Mouse (Mus musculus): ENCODE results near the gene Il27.

Il27 gene

GRCm38 (mm10) chr7:126607064-126607463, 12.3 kb upstream of the Il27 start:
- peak; percentile 86 for DNase-seq (ENCODE audit: inconsistent ontology term)

- no peak for DNase-seq (ENCODE audit: inconsistent ontology term)
Observed at GRCm38 (mm10) chr7:126606611-126607010, 11.9 kb upstream of the Il27 start.

GRCm38 (mm10) chr7:126602650-126603049, 7.9 kb upstream of the Il27 start:
- no peak for DNase-seq (ENCODE audit: inconsistent ontology term)

GRCm38 (mm10) chr7:126601896-126602295, 7.2 kb upstream of the Il27 start:
- no peak for DNase-seq (ENCODE audit: inconsistent ontology term)

GRCm38 (mm10) chr7:126598919-126599318, 4.2 kb upstream of the Il27 start:
- no peak for DNase-seq (ENCODE audit: inconsistent ontology term)

GRCm38 (mm10) chr7:126596414-126596813, 1.7 kb upstream of the Il27 start:
- DNase-seq (ENCODE audit: inconsistent ontology term) = no peak

- no peak for DNase-seq (ENCODE audit: inconsistent ontology term)
Observed at GRCm38 (mm10) chr7:126595890-126596289, 1.1 kb upstream of the Il27 start.

- DNase-seq (ENCODE audit: inconsistent ontology term) = peak; percentile 88
Observed at GRCm38 (mm10) chr7:126587779-126588178, 7.0 kb downstream of the Il27 start.

GRCm38 (mm10) chr7:126586839-126587238, 7.9 kb downstream of the Il27 start:
- DNase-seq (ENCODE audit: inconsistent ontology term) = no peak

GRCm38 (mm10) chr7:126585717-126586116, 9.0 kb downstream of the Il27 start, which contains the start of gene Cln3:
Gene Cln3 (minus strand): TSS chr7:126585817.
- DNase-seq (ENCODE audit: inconsistent ontology term) = no peak

- no peak for DNase-seq (ENCODE audit: inconsistent ontology term)
Observed at GRCm38 (mm10) chr7:126584506-126584977, 10.2 kb downstream of the Il27 start, which contains the start of gene Apobr. Gene Apobr (plus strand): TSS chr7:126584942.

- peak; percentile 38 for DNase-seq (ENCODE audit: inconsistent ontology term)
Observed at GRCm38 (mm10) chr7:126583761-126584160, 11.0 kb downstream of the Il27 start.

- peak; percentile 92 for DNase-seq (ENCODE audit: inconsistent ontology term)
Observed at GRCm38 (mm10) chr7:126583251-126583709, 11.5 kb downstream of the Il27 start.

- peak; percentile 47 for DNase-seq (ENCODE audit: inconsistent ontology term)
Observed at GRCm38 (mm10) chr7:126582759-126583158, 12.0 kb downstream of the Il27 start.

- DNase-seq (ENCODE audit: inconsistent ontology term) = no peak
Observed at GRCm38 (mm10) chr7:126581661-126582060, 13.1 kb downstream of the Il27 start.

- peak; percentile 19 for DNase-seq (ENCODE audit: inconsistent ontology term)
Observed at GRCm38 (mm10) chr7:126579172-126579571, 15.6 kb downstream of the Il27 start.

- DNase-seq (ENCODE audit: inconsistent ontology term) = peak; percentile 19
Observed at GRCm38 (mm10) chr7:126576946-126577345, 17.8 kb downstream of the Il27 start.

- peak; percentile 89 for DNase-seq (ENCODE audit: inconsistent ontology term)
Observed at GRCm38 (mm10) chr7:126566094-126566765, 28.5 kb downstream of the Il27 start, which contains the start of gene Eif3c. Gene Eif3c (minus strand): TSS chr7:126566411.

- peak; percentile 66 for DNase-seq (ENCODE audit: inconsistent ontology term)
Observed at GRCm38 (mm10) chr7:126565693-126566092, 29.0 kb downstream of the Il27 start.

- DNase-seq (ENCODE audit: inconsistent ontology term) = no peak
Observed at GRCm38 (mm10) chr7:126556635-126557034, 38.1 kb downstream of the Il27 start.

- no peak for DNase-seq (ENCODE audit: inconsistent ontology term)
Observed at GRCm38 (mm10) chr7:126554796-126555195, 39.9 kb downstream of the Il27 start.

- no peak for DNase-seq (ENCODE audit: inconsistent ontology term)
Observed at GRCm38 (mm10) chr7:126545631-126546030, 49.1 kb downstream of the Il27 start.

GRCm38 (mm10) chr7:126541661-126542060, 53.1 kb downstream of the Il27 start:
- no peak for DNase-seq (ENCODE audit: inconsistent ontology term)
